Mouse (Mus musculus): ENCODE measurements at regions not wholly inside any gene's neighbourhood (a gene's known extent, or its start where the extent isn't known, plus 50 kb on each side); places are given as distances from the start of the nearest gene placed in this dataset.
"Not testable (repeated sequence)": the region's sequence is repeated elsewhere in the genome, so short reads cannot be mapped to it uniquely, and the experiment has no call there.

- TF ChIP-seq CTCF, EP300 (IDR thresholded peaks at IDR 0.05; ENCODE audit: low read depth): not testable (repeated sequence)
These were observed 240.0 kb downstream of the Mat2b start for GRCm38 (mm10) chr11:40454994-40455393.
